Mouse (Mus musculus) cerebellum, postnatal 10 days (tissue): ENCODE results near the gene Pou2f3.
A peak's percentile ranks its signal among the peaks of the same experiment; 100 is the strongest.

Experiments used
- DNase-seq, 2 experiments: peaks; one replicate each; pipeline ENCODE4 v3.0.0; 2021; ENCODE audit warnings: mixed read lengths in 2 of 2

Gene Pou2f3

DNA sequence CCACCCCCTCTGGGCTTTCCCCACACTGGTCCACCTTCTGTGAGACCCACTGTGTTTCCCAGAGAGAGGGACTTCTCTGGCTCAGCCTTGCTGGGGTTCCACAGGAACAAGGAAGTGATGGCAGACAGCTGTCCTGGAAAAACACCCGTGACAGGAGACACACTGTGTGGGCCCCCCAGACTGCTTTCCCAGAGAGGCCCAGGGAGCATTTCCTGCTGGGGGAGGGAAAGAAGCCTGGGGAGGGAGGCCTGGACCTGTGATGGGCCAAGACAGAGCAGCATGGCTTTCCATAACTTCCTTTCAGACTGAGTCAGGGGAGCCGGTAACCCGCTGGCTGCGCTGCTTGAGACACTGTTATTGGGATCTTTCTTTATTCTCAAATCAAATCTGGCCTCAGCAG, 20.7 kb upstream of the Pou2f3 start:
- DNase-seq: no peak

DNA sequence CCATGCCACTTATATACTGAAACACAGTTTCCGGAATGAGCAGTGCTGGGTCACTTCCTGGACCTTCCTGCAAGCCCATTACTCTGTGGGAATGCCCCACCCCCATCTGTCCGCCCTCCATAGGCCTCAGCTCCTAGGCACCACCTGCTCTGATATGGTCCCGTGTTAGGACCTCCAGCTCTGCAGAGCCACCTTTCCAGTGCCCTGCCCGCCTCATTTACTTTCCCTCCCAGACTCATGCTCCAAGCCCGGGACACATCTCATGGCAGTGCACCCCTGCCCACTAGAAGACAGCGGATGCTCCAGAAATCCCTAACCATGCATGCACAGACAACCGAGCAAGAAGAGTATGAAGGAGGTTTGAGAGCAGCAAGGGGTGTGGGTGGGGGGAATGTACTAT, 19.8 kb upstream of the Pou2f3 start:
- DNase-seq: no peak

DNA sequence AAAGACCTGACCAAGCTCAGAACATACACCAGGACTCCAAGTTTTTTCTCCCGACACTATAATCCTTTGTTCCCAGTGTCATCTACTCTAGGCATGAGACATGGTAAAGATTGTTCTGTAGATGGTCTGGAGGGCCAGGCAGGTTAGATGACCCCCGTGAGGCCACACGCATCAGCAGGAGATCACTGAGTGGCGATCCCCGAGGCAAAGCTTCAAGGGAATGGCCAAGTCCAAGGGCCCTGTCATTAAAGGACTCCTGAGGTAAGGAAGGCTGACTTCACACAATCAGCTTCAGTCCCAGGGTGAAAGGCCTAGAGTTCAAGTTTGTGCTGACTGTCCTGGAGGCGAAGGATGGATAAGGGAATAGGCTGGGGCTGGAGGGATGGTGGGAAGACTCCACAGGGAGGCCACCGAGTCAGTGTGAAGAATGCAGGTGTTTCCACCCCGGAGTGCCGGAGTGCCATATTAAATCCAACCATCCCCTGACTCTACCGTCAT, 19.3 kb upstream of the Pou2f3 start:
- DNase-seq: no peak

GRCm38 (mm10) chr9:43228745-43229144, 18.6 kb upstream of the Pou2f3 start:
- DNase-seq: no peak

GRCm38 (mm10) chr9:43227626-43228025, 17.5 kb upstream of the Pou2f3 start:
- no peak for DNase-seq

- DNase-seq: no peak
These were observed 16.5 kb upstream of the Pou2f3 start for GRCm38 (mm10) chr9:43226573-43227160.

- no peak for DNase-seq
These were observed 15.3 kb upstream of the Pou2f3 start for GRCm38 (mm10) chr9:43225481-43225880.

DNA sequence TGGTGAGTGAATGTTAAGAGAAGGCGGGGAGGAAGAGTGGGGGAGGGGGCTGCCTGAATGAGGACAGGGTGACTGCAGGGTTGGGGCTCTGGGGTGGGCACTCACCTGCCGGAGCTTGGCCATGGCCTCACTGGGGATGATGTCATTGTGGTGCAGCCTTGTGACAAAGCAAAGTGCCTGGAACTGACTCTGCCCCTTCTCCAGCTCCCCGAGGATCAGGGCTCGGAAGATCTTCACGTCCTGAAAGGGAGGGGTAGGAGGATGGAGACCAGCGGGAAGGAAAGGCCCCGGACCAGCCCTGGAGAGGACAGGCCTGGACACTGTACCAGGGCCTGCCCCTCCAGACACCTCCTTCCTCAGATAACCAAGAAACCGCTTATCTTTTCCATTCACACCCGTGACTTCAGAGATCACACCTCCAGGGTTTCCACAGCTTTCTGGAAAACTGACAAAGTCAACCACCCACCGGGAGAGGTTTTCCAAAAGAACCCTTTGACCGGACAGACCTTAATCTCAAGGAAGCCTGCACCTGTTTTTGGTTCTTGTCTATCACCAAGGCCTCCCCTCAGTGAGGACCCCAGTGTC, 14.7 kb upstream of the Pou2f3 start:
- DNase-seq: no peak

DNA sequence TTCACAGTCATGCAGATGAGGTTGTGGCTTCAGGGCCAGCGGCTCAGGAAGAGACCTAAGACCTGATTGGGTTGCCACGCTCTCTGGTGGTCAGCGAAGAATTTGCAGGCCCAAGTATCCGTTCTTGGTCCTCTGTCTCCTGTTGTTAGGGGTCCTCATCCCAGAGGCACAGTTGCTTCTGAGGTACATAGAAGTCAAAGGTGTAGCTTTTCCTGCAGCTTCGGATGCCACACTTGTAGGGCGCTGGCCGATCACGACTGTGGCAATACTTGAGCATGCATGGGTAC, 12.2 kb upstream of the Pou2f3 start:
- no peak for DNase-seq

DNA sequence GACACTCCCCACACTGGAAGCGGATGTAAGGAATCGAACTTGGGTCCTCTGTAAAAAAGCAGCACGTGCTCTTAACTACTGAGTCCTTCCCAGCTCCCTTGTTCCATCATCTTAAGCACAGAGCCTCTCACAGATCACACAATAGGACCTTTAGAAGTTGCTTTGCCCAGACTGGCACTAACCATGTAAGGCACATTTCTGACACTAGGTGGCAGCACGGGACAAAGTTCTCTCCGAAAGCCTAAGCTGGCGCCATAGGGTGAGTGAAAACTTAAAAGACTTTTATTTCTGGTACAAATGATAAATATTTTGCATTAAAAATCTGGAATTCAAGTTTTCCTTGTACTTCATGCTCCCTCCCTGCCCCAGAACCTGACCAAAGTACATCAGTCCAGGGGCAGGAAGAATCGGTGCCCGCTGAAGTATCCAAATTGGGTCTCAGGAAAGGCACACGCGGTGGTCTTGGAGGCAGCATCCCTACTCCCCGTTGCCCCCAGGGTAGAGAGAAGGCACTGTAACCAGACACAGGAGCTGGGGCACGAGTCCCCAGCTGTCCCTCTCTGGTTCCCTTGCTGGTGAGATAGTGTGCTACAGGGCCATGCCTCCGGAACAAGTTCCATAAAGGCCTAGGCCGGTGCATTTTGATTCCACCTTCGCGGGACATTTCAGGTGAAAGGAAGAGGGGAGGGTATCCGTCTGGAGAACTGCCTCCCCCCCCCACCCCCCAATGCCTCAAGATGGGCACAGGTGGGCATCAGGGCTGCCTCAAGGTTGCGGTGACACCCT, 11.7 kb upstream of the Pou2f3 start:
- DNase-seq: peak; percentile 91 to 93

- DNase-seq: peak; percentile 80 to 84
These were observed 742 bp upstream of the Pou2f3 start for GRCm38 (mm10) chr9:43210771-43211450.

GRCm38 (mm10) chr9:43206022-43206390, 4.2 kb downstream of the Pou2f3 start:
- no peak for DNase-seq

- peak in 1 of 2 experiments; percentile 12 for DNase-seq
These were observed 4.7 kb downstream of the Pou2f3 start for GRCm38 (mm10) chr9:43205343-43206021.

DNA sequence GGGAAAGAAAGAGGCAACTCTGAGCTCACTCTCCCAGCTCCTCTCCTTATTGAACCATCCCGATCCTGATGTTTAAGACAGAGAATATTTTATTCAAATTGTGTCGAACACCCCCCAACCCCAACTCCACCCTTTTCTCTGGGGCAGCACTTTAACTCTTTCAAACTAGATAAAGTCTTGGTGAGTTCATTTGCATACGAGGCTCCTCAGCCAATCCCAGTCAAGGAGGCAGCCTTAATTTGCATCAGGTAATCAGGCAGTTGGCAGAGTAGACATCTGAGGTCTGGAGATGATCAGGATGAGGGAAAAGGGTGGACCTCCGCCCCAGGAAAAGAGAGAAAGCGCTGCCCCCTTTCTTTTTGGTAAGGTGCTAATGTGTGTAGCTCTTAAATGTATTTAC, 10.0 kb downstream of the Pou2f3 start:
- no peak for DNase-seq

- DNase-seq: no peak
These were observed 16.2 kb downstream of the Pou2f3 start for GRCm38 (mm10) chr9:43194001-43194400.

DNA sequence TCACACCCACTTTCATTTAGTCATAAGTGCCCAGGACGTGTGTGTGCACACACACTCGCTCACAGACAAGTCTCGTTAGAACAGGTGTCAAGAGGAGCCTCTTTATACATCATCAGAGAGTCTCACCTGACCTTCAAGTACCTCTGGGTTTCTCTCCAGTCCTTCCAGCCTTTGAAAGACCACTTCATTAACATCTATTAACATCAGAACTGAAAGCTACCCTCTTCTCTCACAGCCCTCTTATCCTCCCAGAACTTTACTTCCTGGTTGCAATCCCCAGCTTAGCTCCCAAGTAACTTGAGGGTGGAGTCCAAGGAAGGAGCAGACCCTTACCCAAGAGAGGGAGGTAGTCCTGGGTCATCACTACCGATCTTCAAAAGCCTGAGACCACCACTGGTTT, 18.6 kb downstream of the Pou2f3 start:
- no peak for DNase-seq

DNA sequence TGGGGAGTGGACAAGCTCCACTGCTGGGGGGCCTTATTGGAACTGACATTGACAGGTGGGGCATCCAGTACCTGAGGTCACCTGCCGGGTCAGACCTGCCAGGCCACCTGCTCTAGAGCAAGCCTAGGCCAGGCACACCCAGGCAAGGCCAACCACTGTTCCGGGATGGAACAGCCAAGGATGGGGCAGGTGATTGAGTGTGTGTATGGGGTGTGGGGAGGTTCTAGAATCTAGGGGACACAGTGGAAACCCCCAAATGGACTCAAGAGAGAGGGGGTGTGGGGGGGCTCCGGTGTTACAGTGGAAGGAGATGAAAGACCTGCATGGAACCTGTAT, 21.2 kb downstream of the Pou2f3 start:
- DNase-seq: no peak

- DNase-seq: no peak
These were observed 21.7 kb downstream of the Pou2f3 start for GRCm38 (mm10) chr9:43188309-43189020.

DNA sequence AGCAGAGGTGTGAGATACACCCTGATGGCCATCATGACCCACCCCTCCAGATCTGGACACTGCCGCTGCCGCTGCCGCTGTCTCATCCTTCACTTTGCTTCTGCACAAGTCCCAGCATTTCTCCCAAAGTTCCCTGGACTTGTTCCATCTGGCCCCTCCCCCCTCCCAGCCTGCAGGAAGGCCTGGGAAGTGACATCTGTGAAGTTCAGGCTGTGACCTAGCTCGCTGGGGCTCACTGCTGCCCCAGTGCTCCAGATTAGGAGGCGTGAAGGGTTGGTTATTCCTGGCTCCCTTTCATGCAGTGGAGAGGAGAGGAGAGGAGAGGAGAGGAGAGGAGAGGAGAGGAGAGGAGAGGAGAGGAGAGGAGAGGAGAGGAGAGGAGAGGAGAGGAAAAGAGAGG, 30.6 kb downstream of the Pou2f3 start:
- peak in 1 of 2 experiments; percentile 19 for DNase-seq

- DNase-seq: no peak
These were observed 32.0 kb downstream of the Pou2f3 start for GRCm38 (mm10) chr9:43178172-43178571.

- no peak for DNase-seq
These were observed 43.1 kb downstream of the Pou2f3 start for GRCm38 (mm10) chr9:43167081-43167480.

GRCm38 (mm10) chr9:43166346-43166745, 43.8 kb downstream of the Pou2f3 start:
- DNase-seq: no peak

DNA sequence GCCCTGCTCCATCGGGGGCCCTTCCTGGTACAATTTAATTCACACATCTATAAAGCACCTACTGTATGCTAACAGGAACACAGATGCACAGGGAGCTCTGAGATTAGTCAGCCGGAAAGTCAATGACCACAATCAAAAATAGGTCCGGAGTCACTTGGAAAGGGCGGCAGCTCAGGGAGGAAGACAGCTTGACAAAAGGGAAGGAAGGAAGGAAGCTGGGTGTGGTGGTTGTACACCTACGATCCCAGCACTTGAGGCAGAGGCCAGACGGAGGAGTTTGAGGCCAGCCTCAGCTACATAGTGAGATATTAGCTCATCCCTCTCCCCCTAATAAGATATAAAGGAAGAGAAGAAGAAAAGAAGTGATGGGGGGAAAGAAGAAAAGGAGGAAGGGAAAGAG, 54.2 kb downstream of the Pou2f3 start:
- no peak for DNase-seq
